Mouse (Mus musculus) CH12.LX (cell line): ENCODE data around the gene Fam3c. TPM values are rescaled to one million over a fixed set of nuclear protein-coding genes. Genes with fewer than 3 reads are reported as not detected.

Source experiments
- DNase-seq: peaks from one replicate; pipeline ENCODE4 v3.0.0-alpha.2; 2013; ENCODE audit errors: extremely low read depth
- H3K27ac ChIP-seq: 2 replicates; pipeline ENCODE4 v1.5.1; 2012; ENCODE audit warnings: low read depth, mild to moderate bottlenecking, control low read depth, moderate library complexity; ENCODE audit not compliant: insufficient read depth
- H3K27me3 ChIP-seq: replicated peaks from 2 replicates; pipeline ENCODE3; 2012; ENCODE audit warnings: inconsistent platforms
- H3K36me3 ChIP-seq, 2 experiments: replicated peaks in 1 of 2; 2 replicates each; pipeline versions ENCODE3 to v1.6.1; 2012; ENCODE audit warnings: inconsistent platforms in 1 of 2, low read length in 1 of 2, mild to moderate bottlenecking in 1 of 2, mixed read lengths in 1 of 2, moderate library complexity in 1 of 2; ENCODE audit not compliant: control insufficient read depth in 1 of 2, insufficient read depth in 1 of 2
- H3K4me1 ChIP-seq, 2 experiments: 2 replicates each; pipeline ENCODE4 v1.6.1; 2012; ENCODE audit warnings: inconsistent platforms in 1 of 2, moderate library complexity in 1 of 2; ENCODE audit not compliant: insufficient read depth in 2 of 2, control insufficient read depth in 1 of 2
- H3K4me2 ChIP-seq: 2 replicates; pipeline ENCODE4 v1.6.1; 2012; ENCODE audit warnings: low read depth, mild to moderate bottlenecking, control low read depth; ENCODE audit not compliant: poor library complexity, insufficient read depth, severe bottlenecking
- H3K4me3 ChIP-seq, 3 experiments: fragments of 150-350 bp in 1 of 3; sonication (generic) in 1 of 3; replicated peaks in 1 of 3; 2 replicates each; pipeline versions ENCODE3 to v1.5.1; 2011 to 2012; ENCODE audit warnings: low read depth in 2 of 3, low read length in 2 of 3, mild to moderate bottlenecking in 2 of 3, moderate library complexity in 2 of 3, control low read depth in 1 of 3, improper control_type of control experiment in 1 of 3, inconsistent platforms in 1 of 3, mixed read lengths in 1 of 3; ENCODE audit not compliant: poor library complexity in 1 of 3
- H3K79me2 ChIP-seq: replicated peaks from 2 replicates; pipeline ENCODE4 v1.6.1; 2012; ENCODE audit warnings: mild to moderate bottlenecking, moderate library complexity; ENCODE audit not compliant: control insufficient read depth, poor library complexity, insufficient read depth, severe bottlenecking; ENCODE audit errors: extremely low read depth
- H3K9ac ChIP-seq: 2 replicates; pipeline ENCODE4 v1.6.1; 2012; ENCODE audit warnings: low read depth, mild to moderate bottlenecking, control low read depth, moderate library complexity; ENCODE audit not compliant: insufficient read depth
- H3K9me3 ChIP-seq: replicated peaks from 2 replicates; pipeline ENCODE3; 2012; ENCODE audit warnings: low read length, inconsistent platforms, mixed read lengths
- BHLHE40 ChIP-seq: IDR thresholded peaks from 2 replicates; pipeline ENCODE4 v1.6.1; 2011; ENCODE audit warnings: mild to moderate bottlenecking, low read depth, low read length, improper control_type of control experiment
- CHD1 ChIP-seq: IDR thresholded peaks from 2 replicates; pipeline ENCODE4 v1.6.1; 2012; ENCODE audit warnings: low read depth, low read length, improper control_type of control experiment, inconsistent platforms
- CHD2 ChIP-seq: IDR thresholded peaks from 2 replicates; pipeline ENCODE4 v1.6.1; 2011; ENCODE audit warnings: low read length, improper control_type of control experiment
- ELF1 ChIP-seq: IDR thresholded peaks from 2 replicates; pipeline ENCODE4 v1.6.1; 2014; ENCODE audit warnings: low read depth, mild to moderate bottlenecking, inconsistent platforms, low read length, improper control_type of control experiment
- EP300 ChIP-seq: IDR thresholded peaks from 2 replicates; pipeline ENCODE4 v1.6.1; 2011; ENCODE audit warnings: low read length, improper control_type of control experiment
- ETS1 ChIP-seq: conservative IDR thresholded peaks from 2 replicates; pipeline ENCODE4 v1.6.1; 2012; ENCODE audit warnings: low read depth, mild to moderate bottlenecking, inconsistent platforms, low read length, improper control_type of control experiment, moderate library complexity
- HCFC1 ChIP-seq: IDR thresholded peaks from 2 replicates; pipeline ENCODE4 v1.6.1; 2012; ENCODE audit warnings: low read depth, mild to moderate bottlenecking, inconsistent platforms, low read length, improper control_type of control experiment
- IRF4 ChIP-seq: IDR thresholded peaks from 2 replicates; pipeline ENCODE4 v1.6.1; 2014; ENCODE audit warnings: low read depth, mild to moderate bottlenecking, inconsistent platforms, low read length, improper control_type of control experiment
- JUN ChIP-seq: IDR thresholded peaks from 2 replicates; pipeline ENCODE4 v1.6.1; 2011; ENCODE audit warnings: low read depth, mild to moderate bottlenecking, low read length, improper control_type of control experiment, moderate library complexity; ENCODE audit not compliant: insufficient read depth
- JUND ChIP-seq: conservative IDR thresholded peaks from 2 replicates; pipeline ENCODE4 v1.6.1; 2011; ENCODE audit warnings: low read depth, low read length, improper control_type of control experiment
- KAT2A ChIP-seq: IDR thresholded peaks from 2 replicates; pipeline ENCODE4 v1.6.1; 2012; ENCODE audit warnings: low read length, improper control_type of control experiment, inconsistent platforms; ENCODE audit not compliant: insufficient replicate concordance
- MAFK ChIP-seq: IDR thresholded peaks from 2 replicates; pipeline ENCODE4 v1.6.1; 2011; ENCODE audit warnings: low read length, improper control_type of control experiment; ENCODE audit not compliant: insufficient replicate concordance
- MAZ ChIP-seq: IDR thresholded peaks from 2 replicates; pipeline ENCODE4 v1.6.1; 2012; ENCODE audit warnings: low read depth, mild to moderate bottlenecking, inconsistent platforms, low read length, improper control_type of control experiment, moderate library complexity
- MEF2A ChIP-seq: IDR thresholded peaks from 2 replicates; pipeline ENCODE4 v1.6.1; 2014; ENCODE audit warnings: low read depth, mild to moderate bottlenecking, inconsistent platforms, low read length, improper control_type of control experiment, borderline replicate concordance
- NELFE ChIP-seq: IDR thresholded peaks from 2 replicates; pipeline ENCODE4 v1.6.1; 2011; ENCODE audit warnings: low read depth, low read length, improper control_type of control experiment
- NRF1 ChIP-seq: IDR thresholded peaks from 2 replicates; pipeline ENCODE4 v1.6.1; 2014; ENCODE audit warnings: low read depth, mild to moderate bottlenecking, inconsistent platforms, low read length, improper control_type of control experiment, moderate library complexity
- PAX5 ChIP-seq: IDR thresholded peaks from 2 replicates; pipeline ENCODE4 v1.6.1; 2012; ENCODE audit warnings: low read length, inconsistent platforms, mixed read lengths
- POLR2A ChIP-seq: IDR thresholded peaks from 2 replicates; pipeline ENCODE4 v1.6.1; 2011; ENCODE audit warnings: low read depth, mild to moderate bottlenecking, improper control_type of control experiment, low read length
- POLR2AphosphoS2 ChIP-seq: IDR thresholded peaks from 2 replicates; pipeline ENCODE4 v1.6.1; 2011; ENCODE audit warnings: low read depth, low read length, improper control_type of control experiment
- RCOR1 ChIP-seq: conservative IDR thresholded peaks from 2 replicates; pipeline ENCODE4 v1.6.1; 2012; ENCODE audit warnings: low read depth, mild to moderate bottlenecking, inconsistent platforms, low read length, improper control_type of control experiment
- SIN3A ChIP-seq: IDR thresholded peaks from 2 replicates; pipeline ENCODE4 v1.6.1; 2012; ENCODE audit warnings: low read length, improper control_type of control experiment, inconsistent platforms
- SMC3 ChIP-seq: IDR thresholded peaks from 2 replicates; pipeline ENCODE4 v1.6.1; 2011; ENCODE audit warnings: low read depth, low read length, improper control_type of control experiment
- TBP ChIP-seq: conservative IDR thresholded peaks from 2 replicates; pipeline ENCODE4 v1.6.1; 2011; ENCODE audit warnings: low read depth, low read length, improper control_type of control experiment
- TCF12 ChIP-seq: IDR thresholded peaks from 2 replicates; pipeline ENCODE4 v1.6.1; 2014; ENCODE audit warnings: low read depth, mild to moderate bottlenecking, inconsistent platforms, low read length, improper control_type of control experiment
- UBTF ChIP-seq: IDR thresholded peaks from 2 replicates; pipeline ENCODE4 v1.6.1; 2012; ENCODE audit warnings: low read depth, mild to moderate bottlenecking, inconsistent platforms, low read length, improper control_type of control experiment, moderate library complexity
- USF1 ChIP-seq: IDR thresholded peaks from 2 replicates; pipeline ENCODE4 v1.6.1; 2014; ENCODE audit warnings: low read depth, mild to moderate bottlenecking, inconsistent platforms, low read length, improper control_type of control experiment
- ZC3H11A ChIP-seq: IDR thresholded peaks from 2 replicates; pipeline ENCODE4 v1.6.1; 2012; ENCODE audit warnings: low read depth, mild to moderate bottlenecking, inconsistent platforms, low read length, improper control_type of control experiment
- dilution Hi-C: fragments of 300-500 bp; cut with MboI; formaldehyde crosslinking; loops from 2 replicates; pipeline ENCODE4 v1.14.3; 2020; ENCODE audit warnings: low sequenced_read_pairs; ENCODE audit not compliant: extremely low pct_unique_long_range_greater_than_20kb, extremely low pct_ligation_motif_present
- in situ Hi-C: fragments of 300-500 bp; cut with MboI; formaldehyde crosslinking; loops from 3 replicates; pipeline ENCODE4 v1.14.3; 2019; ENCODE audit warnings: low sequenced_read_pairs, low pct_ligation_motif_present, low pct_unique_long_range_greater_than_20kb, mixed read lengths
- polyA plus RNA-seq: library from polyadenylated mRNA; unstranded; fragments of >175 nt; gene quantifications from 2 replicates; pipeline ENCODE4 v1.2.1, GENCODE M21; 2012; ENCODE audit warnings: low read depth; ENCODE audit not compliant: insufficient read length
- total RNA-seq, 2 experiments: library from RNA; depleted of rRNA; stranded (reverse); fragments of 300-350 nt in 1 of 2; fragments of >200 nt in 1 of 2; gene quantifications; 2 replicates each; pipeline ENCODE4 v1.2.3; 2012 to 2014

The Fam3c gene
- total and polyA plus RNA-seq, 3 experiments: 61.9 to 155 (median 95.9) TPM

GRCm38 (mm10) chr6:22385254-22385870 is 29.3 kb upstream of the Fam3c start:
- Histone ChIP-seq H3K4me3 (peak overlapping the region in 1 of 3 experiments; percentile 28), H3K27me3 (no peaks in the 10 kb centered on the region), H3K79me2 (peaks cover 5% of the 10 kb centered on the region), H3K9me3 (no peaks in the 10 kb centered on the region), H3K4me1 (peaks cover 2 to 16% of the 10 kb centered on the region in 2 experiments; a peak in 3 of 4 replicates), H3K4me2 (peak overlapping the region; percentile 55; the same call in 1 of the 2 replicates), H3K27ac (peak overlapping the region; percentile 90), H3K36me3 (peaks cover 0 to 6% of the 10 kb centered on the region in 2 experiments), H3K9ac (peak overlapping the region; percentile 60)
- in situ Hi-C loops (no loop called here), dilution Hi-C loops (no loop called here)
- peak; percentile 45 for DNase-seq
- TF ChIP-seq BHLHE40 (0 out of 2 replicates have a peak, but pooled peaks have one; percentile 35), NELFE (no peak), MAZ (peak; percentile 74; the same call in 1 of the 2 replicates), ZC3H11A (no peak), CHD2 (peak; percentile 66; the same call in 1 of the 2 replicates), USF1 (no peak), POLR2AphosphoS2 (no peak), SIN3A (no peak), ELF1 (no peak), PAX5 (no peak), MAFK (no peak), CHD1 (no peak; the same call in 1 of the 2 replicates), SMC3 (peak; percentile 16), UBTF (no peak), TCF12 (peak; percentile 88), KAT2A (no peak), NRF1 (peak; percentile 38; the same call in 1 of the 2 replicates), TBP (peak; percentile 72; the same call in 1 of the 2 replicates), JUND (0 out of 2 replicates have a peak, but pooled peaks have one; percentile 19), IRF4 (peak; percentile 86), MEF2A (peak; percentile 87), EP300 (peak; percentile 75), HCFC1 (peak; percentile 56; the same call in 1 of the 2 replicates), RCOR1 (peak; percentile 82), POLR2A (peak; percentile 58), JUN (peak; percentile 54; the same call in 1 of the 2 replicates), ETS1 (no peak)
